Mouse (Mus musculus) neutrophil, adult 59 days (primary cell): ENCODE results near the gene E130116L18Rik. TPM values are rescaled to one million over a fixed set of nuclear protein-coding genes. Genes with fewer than 3 reads are reported as not detected.

Source experiments
- total RNA-seq, 2 experiments: library from RNA; stranded (reverse); gene quantifications; 1 replicate in 1 of 2; 2 replicates in 1 of 2; pipeline ENCODE4 v1.2.4; 2023

E130116L18Rik gene
- total RNA-seq = not detected

DNA sequence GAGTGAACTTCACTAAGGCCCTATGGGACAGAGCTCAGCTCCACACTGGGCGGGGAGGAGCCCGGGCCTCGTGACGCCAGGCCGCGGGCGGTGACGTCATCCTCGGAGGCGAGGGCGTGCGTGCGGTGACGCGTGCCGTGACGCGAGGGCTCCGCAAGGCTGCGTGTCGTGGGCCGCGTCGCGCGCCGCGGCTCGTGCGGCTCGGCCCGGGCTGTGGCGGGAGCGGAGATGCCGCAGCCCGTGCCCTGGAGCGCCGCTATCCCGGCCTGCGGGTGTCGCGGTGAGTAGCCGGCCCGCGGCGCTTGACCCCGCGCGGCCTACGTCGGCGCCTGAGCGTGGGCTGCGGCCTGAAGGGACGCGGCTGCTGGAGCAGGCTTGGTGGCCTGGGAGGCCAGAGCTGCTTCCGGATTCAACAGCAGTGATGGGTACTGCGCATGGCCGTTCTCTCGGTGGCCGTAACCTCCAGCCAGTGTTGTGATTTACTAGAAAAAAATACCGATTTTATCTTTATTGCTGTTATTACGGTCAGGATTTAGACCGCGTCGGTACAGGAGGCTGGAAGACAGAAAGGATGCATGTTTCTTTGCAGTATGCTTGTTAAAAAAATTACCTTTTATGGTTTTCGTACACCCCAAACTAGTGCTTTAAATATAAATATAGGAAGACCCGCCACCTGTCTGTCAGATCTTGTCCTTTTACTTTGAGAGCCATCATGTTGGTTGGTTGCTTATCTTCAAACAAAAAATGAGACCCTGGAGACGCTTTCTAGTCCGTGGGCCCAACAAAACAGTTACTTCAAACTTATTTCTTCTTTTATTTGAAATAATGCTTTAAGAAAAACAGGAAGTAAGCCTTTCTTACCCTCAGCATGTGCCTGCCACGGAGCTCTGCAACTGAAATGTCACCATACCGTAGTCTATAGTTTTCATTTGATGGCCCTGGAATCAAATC lies at the start of gene E130116L18Rik:
TSS of gene E130116L18Rik (minus strand) at position 402 of the 951 bp plus-strand sequence.

DNA sequence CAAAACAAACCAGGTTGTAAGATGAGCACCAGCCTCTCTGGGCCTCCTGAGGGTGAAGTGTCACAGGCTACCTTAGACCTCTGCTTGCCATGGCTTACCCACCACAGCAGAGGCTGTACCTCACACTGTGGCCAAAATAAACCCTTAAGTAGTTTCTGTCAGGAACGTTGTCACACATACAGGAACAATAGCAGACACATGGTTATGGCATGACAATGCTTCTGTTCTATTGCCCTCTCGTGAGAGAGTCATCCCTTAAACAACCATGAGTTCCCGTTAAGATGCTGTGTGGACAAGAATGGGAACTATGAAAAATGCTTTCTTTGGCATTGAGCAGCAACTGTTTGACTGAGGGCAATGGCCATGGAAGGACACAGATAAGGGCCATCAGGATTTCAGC lies 1.3 kb downstream of the E130116L18Rik start, which contains the start of gene Galnt11:
TSS of gene Galnt11 (plus strand) at position 301 of the 400 bp plus-strand sequence.

DNA sequence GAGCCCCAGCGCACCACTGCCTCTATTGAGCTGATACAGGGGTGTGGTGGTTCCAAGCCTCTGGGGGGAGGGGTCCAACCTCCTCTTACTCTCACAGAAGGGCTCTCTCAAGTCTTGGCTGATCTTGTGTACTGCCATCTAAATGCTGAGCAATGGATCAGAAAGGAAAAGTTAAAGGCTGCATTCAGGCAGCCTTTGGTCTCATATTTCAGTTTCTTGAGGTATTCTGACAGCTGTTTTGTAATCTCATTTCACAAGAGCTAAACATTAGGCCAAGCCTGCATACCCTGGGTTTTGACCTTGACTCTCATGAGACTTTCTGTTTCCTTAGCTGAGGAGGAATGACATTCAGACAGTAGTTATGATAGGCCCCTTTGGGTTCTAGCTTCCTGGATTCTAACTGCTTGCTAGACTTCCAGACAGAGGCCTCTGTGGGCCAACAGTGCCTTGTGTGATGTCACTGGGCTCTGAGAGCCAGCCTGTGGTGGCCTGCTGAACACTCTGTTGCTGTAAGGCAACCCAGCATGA lies 41.9 kb downstream of the E130116L18Rik start, which contains the start of gene Galntl5:
TSS of gene Galntl5 (plus strand) at position 457 of the 528 bp plus-strand sequence.

Other genes with a start within 250 kb of the E130116L18Rik start
- 10 to 100 TPM; 34.1 to 41.8 TPM for gene Prkag2, start 122.5 kb downstream of the E130116L18Rik start, total RNA-seq
- gene Galntl5, start 41.7 kb downstream of the E130116L18Rik start, total RNA-seq = not detected
- 10 to 100 TPM; 20.5 to 20.7 TPM for gene Galnt11, start 1.2 kb downstream of the E130116L18Rik start, total RNA-seq